Mouse (Mus musculus): ENCODE measurements around the gene Gpr15. TPM values are rescaled to one million over a fixed set of nuclear protein-coding genes. Genes with fewer than 3 reads are reported as not detected.

Gene Gpr15
- polyA plus RNA-seq, 1 experiment from 2014 or later: not detected

- no peaks in the 10 kb centered on the region for H3K9me3 ChIP-seq (ENCODE audit: control insufficient read depth, low read length)
- DNase-seq (ENCODE audit: low spot score) (no peak), ATAC-seq (replicated peaks; ENCODE audit: low FRiP score) (no peak)
- no peak overlapping the region for H3K9ac ChIP-seq (ENCODE audit: low read depth, low read length)
- no peak overlapping the region for H3K4me2 ChIP-seq
- no peaks in the 10 kb centered on the region for H3K4me1 ChIP-seq (replicated peaks; ENCODE audit: control insufficient read depth, insufficient read depth, low read length)
- WGBS: 79% methylated on average over 3 of the region's 3 CpGs
- no peak overlapping the region for H3K27ac ChIP-seq (ENCODE audit: low read depth, low read length)
- H3K27me3 ChIP-seq (replicated peaks; ENCODE audit: control insufficient read depth, insufficient read depth, low read length): no peaks in the 10 kb centered on the region; the same call in 1 of the 2 replicates
- no peak overlapping the region for H3K4me3 ChIP-seq (ENCODE audit: low read depth, low read length)
- H3K36me3 ChIP-seq (ENCODE audit: control insufficient read depth, insufficient read depth, low read length): no peaks in the 10 kb centered on the region
These were observed 22.1 kb downstream of the Gpr15 start for GRCm38 (mm10) chr16:58696796-58697195.

- no peaks in the 10 kb centered on the region for H3K4me1 ChIP-seq (replicated peaks; ENCODE audit: control insufficient read depth, insufficient read depth, low read length)
- no peak overlapping the region for H3K4me3 ChIP-seq (ENCODE audit: low read depth, low read length)
- ATAC-seq (replicated peaks; ENCODE audit: low FRiP score) (no peak), DNase-seq (ENCODE audit: low spot score) (no peak)
- no peak overlapping the region for H3K27ac ChIP-seq (ENCODE audit: low read depth, low read length)
- H3K9ac ChIP-seq (ENCODE audit: low read depth, low read length): no peak overlapping the region
- no peaks in the 10 kb centered on the region for H3K27me3 ChIP-seq (replicated peaks; ENCODE audit: control insufficient read depth, insufficient read depth, low read length)
- WGBS: 89% methylated on average over 5 of the region's 5 CpGs
- no peak overlapping the region for H3K4me2 ChIP-seq
- no peaks in the 10 kb centered on the region for H3K9me3 ChIP-seq (ENCODE audit: control insufficient read depth, low read length)
- no peaks in the 10 kb centered on the region for H3K36me3 ChIP-seq (ENCODE audit: control insufficient read depth, insufficient read depth, low read length)
These were observed 24.8 kb downstream of the Gpr15 start for GRCm38 (mm10) chr16:58694091-58694490.

GRCm38 (mm10) chr16:58690322-58690732 lies 28.5 kb downstream of the Gpr15 start:
- no peak for DNase-seq (ENCODE audit: low spot score)
- no peak overlapping the region for H3K4me2 ChIP-seq
- H3K4me3 ChIP-seq (ENCODE audit: low read depth, low read length): no peak overlapping the region
- no peaks in the 10 kb centered on the region for H3K9me3 ChIP-seq (ENCODE audit: control insufficient read depth, low read length)
- H3K36me3 ChIP-seq (ENCODE audit: control insufficient read depth, insufficient read depth, low read length): no peaks in the 10 kb centered on the region
- no peak overlapping the region for H3K9ac ChIP-seq (ENCODE audit: low read depth, low read length)
- H3K27ac ChIP-seq (ENCODE audit: low read depth, low read length): no peak overlapping the region
- WGBS: 62% methylated on average over 5 of the region's 5 CpGs
- H3K27me3 ChIP-seq (replicated peaks; ENCODE audit: control insufficient read depth, insufficient read depth, low read length): no peaks in the 10 kb centered on the region
- no peak for ATAC-seq (replicated peaks; ENCODE audit: low FRiP score)
- H3K4me1 ChIP-seq (replicated peaks; ENCODE audit: control insufficient read depth, insufficient read depth, low read length): no peaks in the 10 kb centered on the region

DNA sequence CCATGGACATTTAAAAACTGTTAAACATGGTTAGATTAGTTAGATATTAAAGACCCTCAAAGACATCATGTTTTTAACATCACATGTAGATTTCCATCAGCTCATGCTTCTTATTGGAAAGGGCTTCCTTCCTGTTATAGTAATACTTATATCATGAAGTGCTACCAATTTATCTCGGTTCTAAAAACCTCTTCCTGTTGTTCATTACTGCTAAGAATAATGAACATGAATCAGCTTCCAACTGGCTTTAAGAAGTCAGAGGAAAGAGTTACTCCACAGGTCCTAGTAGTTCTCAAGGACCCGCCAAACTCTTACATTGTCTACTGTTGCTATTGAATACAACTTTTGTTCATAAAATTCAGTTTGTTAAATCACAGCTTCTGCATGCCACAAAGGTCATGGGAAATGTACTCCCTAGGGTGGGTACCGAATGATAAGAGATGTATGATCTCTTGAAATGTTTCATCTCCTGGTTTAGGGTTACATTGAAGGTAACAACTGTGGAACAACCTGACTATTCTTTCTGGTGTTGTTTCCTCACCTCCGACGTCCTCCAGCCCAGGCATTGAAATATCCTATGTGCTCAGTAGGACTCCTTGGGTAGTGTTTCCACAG lies 29.2 kb downstream of the Gpr15 start:
- H3K4me2 ChIP-seq: no peak overlapping the region
- H3K4me3 ChIP-seq (ENCODE audit: low read depth, low read length): no peak overlapping the region
- H3K9me3 ChIP-seq (ENCODE audit: control insufficient read depth, low read length): no peaks in the 10 kb centered on the region
- H3K4me1 ChIP-seq (replicated peaks; ENCODE audit: control insufficient read depth, insufficient read depth, low read length): no peaks in the 10 kb centered on the region
- H3K27ac ChIP-seq (ENCODE audit: low read depth, low read length): no peak overlapping the region
- no peak overlapping the region for H3K9ac ChIP-seq (ENCODE audit: low read depth, low read length)
- H3K36me3 ChIP-seq (ENCODE audit: control insufficient read depth, insufficient read depth, low read length): no peaks in the 10 kb centered on the region
- DNase-seq (ENCODE audit: low spot score) (no peak), ATAC-seq (replicated peaks; ENCODE audit: low FRiP score) (no peak)
- 78% methylated on average over 5 of the region's 5 CpGs for WGBS
- no peaks in the 10 kb centered on the region for H3K27me3 ChIP-seq (replicated peaks; ENCODE audit: control insufficient read depth, insufficient read depth, low read length)

- Histone ChIP-seq H3K4me1 (replicated peaks; ENCODE audit: control insufficient read depth, insufficient read depth, low read length) (no peaks in the 10 kb centered on the region), H3K27me3 (replicated peaks; ENCODE audit: control insufficient read depth, insufficient read depth, low read length) (no peaks in the 10 kb centered on the region), H3K36me3 (ENCODE audit: control insufficient read depth, insufficient read depth, low read length) (no peaks in the 10 kb centered on the region), H3K9ac (ENCODE audit: low read depth, low read length) (no peak overlapping the region), H3K4me2 (no peak overlapping the region), H3K9me3 (ENCODE audit: control insufficient read depth, low read length) (no peaks in the 10 kb centered on the region), H3K4me3 (ENCODE audit: low read depth, low read length) (no peak overlapping the region), H3K27ac (ENCODE audit: low read depth, low read length) (no peak overlapping the region)
- no peak for ATAC-seq (replicated peaks; ENCODE audit: low FRiP score)
- no peak for DNase-seq (ENCODE audit: low spot score)
- WGBS: 88% methylated on average over 1 of the region's 1 CpGs
These were observed 30.3 kb downstream of the Gpr15 start for GRCm38 (mm10) chr16:58688534-58688933.

DNA sequence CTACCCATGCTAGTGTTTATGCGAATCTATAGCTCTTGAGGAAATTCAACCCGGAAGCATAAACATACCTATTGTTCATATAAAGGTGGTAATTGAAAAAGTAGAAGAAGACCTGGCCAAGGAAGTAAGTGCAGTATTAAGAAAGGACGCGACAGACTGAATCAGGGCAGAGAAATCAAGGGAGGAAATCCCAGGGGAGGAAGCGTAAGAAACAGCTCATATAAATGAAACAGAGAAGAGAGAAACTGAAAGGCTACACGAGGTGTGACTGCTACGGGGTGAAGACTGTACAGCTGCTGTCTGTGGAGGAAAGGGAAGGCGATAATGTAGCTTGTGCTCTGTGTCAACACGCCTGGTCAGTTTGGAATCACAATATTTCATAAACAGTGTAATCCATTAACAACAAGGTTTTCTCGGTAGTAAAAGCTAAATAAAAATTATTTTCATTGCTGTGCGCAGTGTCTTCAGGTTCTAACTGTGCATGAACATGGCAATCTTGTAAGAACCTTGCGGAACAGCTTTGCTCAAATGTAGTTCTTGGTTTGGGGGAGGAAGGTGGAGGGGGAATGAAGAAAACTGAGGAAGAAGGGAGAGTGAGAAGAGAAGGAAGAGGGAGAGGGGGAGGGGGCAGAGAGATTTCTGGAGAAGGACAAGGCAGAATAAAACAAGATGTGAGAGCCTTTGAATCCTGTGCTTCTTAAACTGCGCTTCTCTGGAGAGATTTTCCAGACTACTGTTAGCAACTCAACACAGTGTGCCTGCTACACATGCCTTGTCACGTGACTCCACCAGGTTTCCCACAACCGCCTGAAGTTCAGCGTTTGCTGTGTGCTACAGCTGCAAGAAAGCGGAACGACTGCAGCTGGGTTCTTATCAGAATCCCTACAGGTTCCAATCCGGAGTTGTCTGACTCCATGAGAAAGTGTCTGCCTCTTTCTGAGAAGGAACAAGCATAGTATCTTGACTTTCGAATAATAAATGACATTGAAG lies 33.0 kb downstream of the Gpr15 start:
- Histone ChIP-seq H3K4me2 (peak overlapping the region; percentile 20; the same call in 1 of the 2 replicates), H3K36me3 (ENCODE audit: control insufficient read depth, insufficient read depth, low read length) (no peaks in the 10 kb centered on the region), H3K4me3 (ENCODE audit: low read depth, low read length) (no peak overlapping the region), H3K27me3 (replicated peaks; ENCODE audit: control insufficient read depth, insufficient read depth, low read length) (no peaks in the 10 kb centered on the region), H3K27ac (ENCODE audit: low read depth, low read length) (no peak overlapping the region), H3K4me1 (replicated peaks; ENCODE audit: control insufficient read depth, insufficient read depth, low read length) (no peaks in the 10 kb centered on the region), H3K9me3 (ENCODE audit: control insufficient read depth, low read length) (no peaks in the 10 kb centered on the region), H3K9ac (ENCODE audit: low read depth, low read length) (no peak overlapping the region)
- 61% methylated on average over 20 of the region's 20 CpGs for WGBS
- ATAC-seq (replicated peaks; ENCODE audit: low FRiP score) (0 out of 2 replicates have a peak, but pooled peaks have one; percentile 26), DNase-seq (ENCODE audit: low spot score) (no peak)

- no peak overlapping the region for H3K4me3 ChIP-seq (ENCODE audit: low read depth, low read length)
- no peak for ATAC-seq (replicated peaks; ENCODE audit: low FRiP score)
- 0 out of 2 replicates have a peak, but pooled peaks cover 4% of the 10 kb centered on the region for H3K36me3 ChIP-seq (ENCODE audit: control insufficient read depth, insufficient read depth, low read length)
- H3K27ac ChIP-seq (ENCODE audit: low read depth, low read length): no peak overlapping the region
- H3K27me3 ChIP-seq (replicated peaks; ENCODE audit: control insufficient read depth, insufficient read depth, low read length): no peaks in the 10 kb centered on the region
- no peak overlapping the region for H3K4me2 ChIP-seq
- H3K9ac ChIP-seq (ENCODE audit: low read depth, low read length): no peak overlapping the region
- no peaks in the 10 kb centered on the region for H3K9me3 ChIP-seq (ENCODE audit: control insufficient read depth, low read length)
- H3K4me1 ChIP-seq (replicated peaks; ENCODE audit: control insufficient read depth, insufficient read depth, low read length): no peaks in the 10 kb centered on the region
- no peak for DNase-seq (ENCODE audit: low spot score)
These were observed 34.3 kb downstream of the Gpr15 start for GRCm38 (mm10) chr16:58684537-58684936.

DNA sequence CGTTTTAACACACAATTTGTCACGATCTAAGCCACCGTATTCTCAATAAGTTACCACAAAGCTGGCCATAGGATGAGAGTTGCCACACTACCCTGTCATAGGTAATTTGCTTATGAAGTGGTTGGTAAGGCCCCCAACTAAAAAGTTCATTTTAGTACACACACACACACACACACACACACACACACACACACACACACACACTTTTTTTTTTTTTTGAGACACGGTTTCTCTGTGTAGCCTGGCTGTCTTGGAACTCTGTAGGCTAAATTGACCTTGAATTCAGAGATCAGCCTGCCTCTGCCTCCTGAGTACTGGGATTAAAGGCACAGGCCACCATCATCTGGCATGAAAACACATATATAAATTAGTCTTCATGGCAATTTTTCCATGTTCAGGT lies 35.0 kb downstream of the Gpr15 start:
- Histone ChIP-seq H3K36me3 (ENCODE audit: control insufficient read depth, insufficient read depth, low read length) (0 out of 2 replicates have a peak, but pooled peaks cover 4% of the 10 kb centered on the region), H3K27ac (ENCODE audit: low read depth, low read length) (no peak overlapping the region), H3K9ac (ENCODE audit: low read depth, low read length) (no peak overlapping the region), H3K4me3 (ENCODE audit: low read depth, low read length) (no peak overlapping the region), H3K27me3 (replicated peaks; ENCODE audit: control insufficient read depth, insufficient read depth, low read length) (no peaks in the 10 kb centered on the region), H3K4me1 (replicated peaks; ENCODE audit: control insufficient read depth, insufficient read depth, low read length) (no peaks in the 10 kb centered on the region), H3K4me2 (no peak overlapping the region), H3K9me3 (ENCODE audit: control insufficient read depth, low read length) (no peaks in the 10 kb centered on the region)
- no peak for ATAC-seq (replicated peaks; ENCODE audit: low FRiP score)
- WGBS: 88% methylated on average over 4 of the region's 4 CpGs
- no peak for DNase-seq (ENCODE audit: low spot score)
